Comparison of ENCODE assay signal across 9 mouse cellular contexts in genomic region chr11:50364548-50364947, GRCm38 (mm10). TPM values are rescaled to one million over a fixed set of nuclear protein-coding genes. Genes with fewer than 3 reads are reported as not detected.
DNase-seq lines count a peak whose midpoint lies in the region; ATAC-seq lines count a peak whose summit lies in the region.
"Had no signal": no experiment of that assay in that cellular context is flagged by ENCODE, and none has a peak within 500 bp of the region (broad histone marks: within the 10 kb centered on the region; RNA-seq: fewer than 3 reads in every experiment).

No protein-coding gene starts in this region.

- no peak overlapping the region for H3K4me2 ChIP-seq in intestine, embryonic 16.5 days (ENCODE audit: low read depth, low read length)
- no peak overlapping the region for H3K4me2 ChIP-seq in midbrain, embryonic 15.5 days

- WGBS in intestine, embryonic 16.5 days: 9% methylated on average over 4 of the region's 4 CpGs
- WGBS in midbrain, embryonic 15.5 days: 6% methylated on average over 4 of the region's 4 CpGs

- H3K27ac ChIP-seq in intestine, embryonic 16.5 days (ENCODE audit: low read length): no peak overlapping the region
- H3K27ac ChIP-seq in midbrain, embryonic 15.5 days: no peak overlapping the region

- H3K4me3 ChIP-seq in intestine, embryonic 16.5 days (ENCODE audit: low read length): no peak overlapping the region
- H3K4me3 ChIP-seq in midbrain, embryonic 15.5 days: no peak overlapping the region
- H3K4me3 ChIP-seq: erythroblast, embryonic 14.5 days had no signal

- intact Hi-C loops in left cerebral cortex, postnatal 14 days (cut with DNase I): loop anchor here (5.0 kb wide), 3 partner anchors 37 to 127 kb away; partner anchors contain the start of genes Canx and Ltc4s

- H3K27me3 ChIP-seq in intestine, embryonic 16.5 days (replicated peaks; ENCODE audit: control insufficient read depth, insufficient read depth, low read length): no peaks in the 10 kb centered on the region
- H3K27me3 ChIP-seq in midbrain, embryonic 15.5 days (replicated peaks): no peaks in the 10 kb centered on the region

- peaks cover 3% of the 10 kb centered on the region; the same call in 1 of the 2 replicates for H3K4me1 ChIP-seq in intestine, embryonic 16.5 days (ENCODE audit: control insufficient read depth, insufficient read depth, low read length)
- H3K4me1 ChIP-seq in midbrain, embryonic 15.5 days: no peaks in the 10 kb centered on the region

- H3K36me3 ChIP-seq in intestine, embryonic 16.5 days (ENCODE audit: control insufficient read depth, insufficient read depth, low read length): no peaks in the 10 kb centered on the region
- no peaks in the 10 kb centered on the region for H3K36me3 ChIP-seq in midbrain, embryonic 15.5 days (replicated peaks)

- ATAC-seq in intestine, embryonic 16.5 days: peak; percentile 56; the same call in 1 of the 2 replicates
- ATAC-seq in midbrain, embryonic 15.5 days (replicated peaks): peak; percentile 78

- no peak overlapping the region for H3K9ac ChIP-seq in intestine, embryonic 16.5 days (ENCODE audit: low read depth, low read length)
- no peak overlapping the region for H3K9ac ChIP-seq in midbrain, embryonic 15.5 days

- DNase-seq in A20 (ENCODE audit: low read depth, low spot score): peak; percentile 82
- DNase-seq in ZHBTc4 (ENCODE audit: low read depth, low spot score): peak; percentile 81
- peak; percentile 71 to 87 for DNase-seq in cerebellum, postnatal 36 days
- DNase-seq in gastrocnemius, adult 18-20 months (ENCODE audit: low spot score): peak; percentile 81
- DNase-seq in left cerebral cortex, postnatal 14 days (ENCODE audit: low spot score in 2 of 2): peak; percentile 91 to 92
- peak; percentile 67 to 78 for DNase-seq in spleen, postnatal 36 days (ENCODE audit: low spot score in 2 of 2)

- no peaks in the 10 kb centered on the region for H3K9me3 ChIP-seq in intestine, embryonic 16.5 days (ENCODE audit: control insufficient read depth, low read length)
- no peaks in the 10 kb centered on the region for H3K9me3 ChIP-seq in midbrain, embryonic 15.5 days

RNA-seq across cellular contexts. Expression of gene Cby3, which starts 10.3 kb away (rescaled TPM):
- total RNA-seq in gastrocnemius, adult 18-20 months (2021): not detected
- polyA plus RNA-seq in intestine, embryonic 16.5 days (2015; fragmentation: Nextera tagmentation; extraction: Ambion mirVana): 0.20 and 0.21 TPM in 2 replicates
- total RNA-seq in left cerebral cortex, postnatal 14 days (2021): not detected
- 1.2 and 1.6 TPM in 2 replicates for polyA plus RNA-seq in midbrain, embryonic 15.5 days (2015; fragmentation: Nextera tagmentation; extraction: Ambion mirVana)
- polyA plus RNA-seq: erythroblast, embryonic 14.5 days had no signal

RNA-seq across cellular contexts. Expression of gene Hnrnph1, which starts 12.2 kb away (rescaled TPM):
- 10 to 100 TPM; 74.6 to 98.6 TPM for total RNA-seq in gastrocnemius, adult 18-20 months (2021)
- polyA plus RNA-seq in intestine, embryonic 16.5 days (2015; fragmentation: Nextera tagmentation; extraction: Ambion mirVana): 243 and 262 TPM in 2 replicates
- total RNA-seq in left cerebral cortex, postnatal 14 days (2021): 100 to 1,000 TPM; 201 to 225 TPM
- 509 and 525 TPM in 2 replicates for polyA plus RNA-seq in midbrain, embryonic 15.5 days (2015; fragmentation: Nextera tagmentation; extraction: Ambion mirVana)

RNA-seq across cellular contexts. Expression of gene Canx, which starts 39.1 kb away (rescaled TPM):
- 100 to 1,000 TPM in 1 of 2 experiments, 10 to 100 TPM in 1; 92.2 to 110 TPM for total RNA-seq in gastrocnemius, adult 18-20 months (2021)
- 347 and 362 TPM in 2 replicates for polyA plus RNA-seq in intestine, embryonic 16.5 days (2015; fragmentation: Nextera tagmentation; extraction: Ambion mirVana)
- total RNA-seq in left cerebral cortex, postnatal 14 days (2021): 100 to 1,000 TPM; 404 to 407 TPM
- 258 and 266 TPM in 2 replicates for polyA plus RNA-seq in midbrain, embryonic 15.5 days (2015; fragmentation: Nextera tagmentation; extraction: Ambion mirVana)
